Mouse (Mus musculus) forebrain, embryonic 10.5 days (tissue): ENCODE results near the gene Ctsh. TPM values are rescaled to one million over a fixed set of nuclear protein-coding genes. Genes with fewer than 3 reads are reported as not detected.
A peak's percentile ranks its signal among the peaks of the same experiment; 100 is the strongest.
"Not testable (repeated sequence)": the region's sequence is repeated elsewhere in the genome, so short reads cannot be mapped to it uniquely, and the experiment has no call there.

Experiments
- DNase-seq: peaks from one replicate; pipeline ENCODE4 v3.0.0-alpha.2; 2017; ENCODE audit warnings: low spot score; ENCODE audit errors: extremely low spot score
- H3K27ac ChIP-seq: fragments of 300-500 bp; sonication (generic); 2 replicates; pipeline ENCODE4 v1.5.1; 2016; ENCODE audit warnings: mild to moderate bottlenecking
- H3K27me3 ChIP-seq: fragments of 300-500 bp; sonication (generic); 2 replicates; pipeline ENCODE4 v1.6.1; 2016; ENCODE audit warnings: mild to moderate bottlenecking; ENCODE audit not compliant: poor library complexity, severe bottlenecking
- H3K36me3 ChIP-seq: fragments of 300-500 bp; sonication (generic); replicated peaks from 2 replicates; pipeline ENCODE4 v1.6.1; 2016; ENCODE audit warnings: mild to moderate bottlenecking, moderate library complexity
- H3K4me1 ChIP-seq: fragments of 300-500 bp; sonication (generic); 2 replicates; pipeline ENCODE4 v1.6.1; 2016
- H3K4me3 ChIP-seq: fragments of 300-500 bp; sonication (generic); 2 replicates; pipeline ENCODE4 v1.5.1; 2016; ENCODE audit warnings: mild to moderate bottlenecking, moderate library complexity
- H3K9me3 ChIP-seq: fragments of 300-500 bp; sonication (generic); 2 replicates; pipeline ENCODE4 v1.6.1; 2016; ENCODE audit warnings: mild to moderate bottlenecking, moderate library complexity
- WGBS: fragments of 180-500 bp; shearing (Covaris S2); methylation state at CpG from one replicate; pipeline ENCODE4 v1.1.7; 2016; 5-methylcytosine and 5-hydroxymethylcytosine counted together
- polyA plus RNA-seq: library from polyadenylated mRNA; unstranded; fragments of >200 nt; fragmentation: Nextera tagmentation; extraction: Ambion mirVana; gene quantifications from 2 replicates; pipeline ENCODE4 v1.2.1, GENCODE M21; 2016

Gene Ctsh
- polyA plus RNA-seq, 1 experiment from 2014 or later, result 6.0 TPM

DNA sequence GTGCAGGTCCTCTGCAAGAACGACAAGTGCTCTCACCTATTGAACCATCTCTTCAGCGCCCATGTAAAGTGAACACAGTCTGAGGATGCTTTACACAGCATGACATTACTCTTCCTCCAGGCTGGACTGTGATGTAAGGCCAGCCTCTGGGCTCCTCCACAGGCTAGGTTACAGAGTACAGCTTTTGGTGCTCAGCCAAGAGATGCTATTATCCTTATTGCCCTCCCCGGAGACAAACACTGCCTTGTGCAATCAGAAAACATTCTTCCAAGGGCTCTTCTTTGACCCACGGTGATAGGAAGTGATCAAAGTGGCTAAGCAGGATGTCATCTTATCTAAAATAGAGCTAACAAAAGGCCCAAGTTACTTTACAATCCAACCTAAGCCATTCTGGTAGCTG lies 15.4 kb upstream of the Ctsh start:
- WGBS, result 91% methylated on average over 4 of the region's 4 CpGs
- no peak for DNase-seq
- Histone ChIP-seq H3K4me3 (no peak overlapping the region), H3K9me3 (no peaks in the 10 kb centered on the region), H3K27me3 (no peaks in the 10 kb centered on the region), H3K27ac (no peak overlapping the region), H3K36me3 (no peaks in the 10 kb centered on the region), H3K4me1 (no peaks in the 10 kb centered on the region)

DNA sequence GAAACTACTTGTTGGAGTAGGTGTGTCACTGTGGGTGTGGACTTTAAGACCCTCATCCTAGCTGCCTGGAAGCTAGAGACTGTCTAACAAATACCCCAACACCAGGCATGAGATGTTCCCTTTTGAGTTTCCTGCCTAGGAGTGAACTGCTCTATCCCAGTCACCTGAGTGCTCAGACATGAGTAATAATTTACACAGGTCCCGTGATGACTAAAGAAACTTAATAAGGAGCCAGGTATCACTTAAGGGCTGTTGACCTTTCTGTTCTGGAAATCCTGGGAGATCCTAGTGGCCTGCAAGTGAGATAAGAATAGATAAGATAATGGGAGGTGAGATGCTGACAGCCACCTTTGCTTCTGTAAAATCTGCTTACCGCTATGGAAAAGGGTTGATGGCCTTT lies 13.0 kb upstream of the Ctsh start:
- 85% methylated on average over 2 of the region's 2 CpGs for WGBS
- Histone ChIP-seq H3K27ac (no peak overlapping the region), H3K4me3 (no peak overlapping the region), H3K36me3 (no peaks in the 10 kb centered on the region), H3K9me3 (no peaks in the 10 kb centered on the region), H3K4me1 (no peaks in the 10 kb centered on the region), H3K27me3 (no peaks in the 10 kb centered on the region)
- no peak for DNase-seq

- no peaks in the 10 kb centered on the region for H3K36me3 ChIP-seq
- H3K4me3 ChIP-seq, result no peak overlapping the region
- peaks cover 6% of the 10 kb centered on the region for H3K9me3 ChIP-seq
- H3K27ac ChIP-seq, result no peak overlapping the region
- DNase-seq, result no peak
- H3K27me3 ChIP-seq, result no peaks in the 10 kb centered on the region
- WGBS, result 95% methylated on average over 3 of the region's 3 CpGs
- H3K4me1 ChIP-seq, result no peaks in the 10 kb centered on the region
These were observed 12.4 kb upstream of the Ctsh start for GRCm38 (mm10) chr9:90041556-90041955.

GRCm38 (mm10) chr9:90042906-90043305 lies 11.0 kb upstream of the Ctsh start:
- not testable (repeated sequence) for DNase-seq, H3K27me3 ChIP-seq, H3K9me3 ChIP-seq, H3K4me1 ChIP-seq, H3K4me3 ChIP-seq, H3K36me3 ChIP-seq, H3K27ac ChIP-seq
- WGBS, result 94% methylated on average over 8 of the region's 8 CpGs

DNA sequence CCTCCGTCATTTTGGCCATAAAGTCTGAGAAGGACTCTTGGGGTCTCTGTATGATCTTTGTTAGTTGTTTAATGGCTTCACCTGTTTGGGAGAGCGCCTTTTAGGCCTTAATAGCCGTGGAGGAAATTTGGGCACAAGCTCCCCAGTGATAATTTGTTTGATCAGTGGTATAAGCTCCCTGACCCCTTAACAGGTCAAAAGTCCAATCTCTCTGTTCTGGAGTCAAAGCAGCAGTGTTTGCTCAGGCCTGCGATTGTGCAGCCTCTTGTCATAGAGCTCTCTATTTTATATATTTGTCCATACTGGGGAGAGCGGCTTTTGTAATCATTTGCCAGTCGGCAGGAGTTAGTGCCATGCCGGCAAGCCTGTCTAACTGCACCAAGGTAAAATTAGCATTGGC lies 8.8 kb upstream of the Ctsh start:
- H3K36me3 ChIP-seq, result no peaks in the 10 kb centered on the region
- no peak overlapping the region for H3K4me3 ChIP-seq
- no peak for DNase-seq
- 0 out of 2 replicates have a peak, but pooled peaks cover 5% of the 10 kb centered on the region for H3K4me1 ChIP-seq
- no peaks in the 10 kb centered on the region for H3K27me3 ChIP-seq
- H3K27ac ChIP-seq, result no peak overlapping the region
- peaks cover 8% of the 10 kb centered on the region for H3K9me3 ChIP-seq
- WGBS, result 94% methylated on average over 7 of the region's 7 CpGs

DNA sequence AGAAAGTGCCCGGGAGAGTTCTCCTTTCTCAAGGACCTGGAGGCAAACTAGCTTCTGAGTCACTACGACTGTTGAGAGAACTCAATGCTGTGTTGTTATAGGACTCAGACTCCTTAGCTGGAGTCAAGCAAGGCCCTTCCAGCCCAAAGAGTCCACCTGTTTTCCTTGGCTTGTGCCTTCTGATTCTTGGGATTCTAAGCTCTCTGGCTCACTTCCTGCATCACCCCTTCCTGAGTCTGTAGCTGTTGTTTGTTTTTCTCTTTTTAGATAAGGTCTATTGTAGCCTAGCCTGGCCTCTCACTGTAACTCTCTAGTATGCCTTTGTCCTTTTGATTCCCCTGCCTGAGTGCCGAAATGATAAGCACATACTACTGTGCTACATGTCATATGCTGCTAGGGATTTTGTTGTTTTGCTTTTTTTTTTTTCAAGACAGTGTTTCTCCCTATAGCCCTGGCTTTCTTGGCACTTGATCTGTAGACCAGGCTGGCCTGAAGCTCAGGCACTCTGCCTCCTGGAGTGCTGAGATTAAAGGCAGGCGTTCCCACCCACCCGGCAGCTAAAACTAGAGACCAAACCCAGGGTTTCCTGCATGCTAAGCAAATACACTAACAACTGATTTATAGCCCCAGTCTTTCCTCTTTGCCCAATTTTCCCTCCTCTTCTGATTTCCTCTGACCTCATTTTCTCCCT lies 5.9 kb upstream of the Ctsh start:
- WGBS, result 77% methylated on average over 5 of the region's 5 CpGs
- no peak for DNase-seq
- Histone ChIP-seq H3K4me3 (no peak overlapping the region), H3K9me3 (peaks cover 8% of the 10 kb centered on the region), H3K27me3 (no peaks in the 10 kb centered on the region), H3K27ac (no peak overlapping the region), H3K4me1 (0 out of 2 replicates have a peak, but pooled peaks cover 5% of the 10 kb centered on the region), H3K36me3 (no peaks in the 10 kb centered on the region)

GRCm38 (mm10) chr9:90054371-90055145 lies 606 bp downstream of the Ctsh start:
- Histone ChIP-seq H3K9me3 (no peaks in the 10 kb centered on the region), H3K4me3 (peak overlapping the region; percentile 61), H3K27me3 (peaks cover 16% of the 10 kb centered on the region), H3K27ac (peak overlapping the region; percentile 68), H3K4me1 (peaks cover 10% of the 10 kb centered on the region), H3K36me3 (no peaks in the 10 kb centered on the region)
- DNase-seq, result peak; percentile 63
- WGBS, result under 1% methylated on average over 37 of the region's 37 CpGs

DNA sequence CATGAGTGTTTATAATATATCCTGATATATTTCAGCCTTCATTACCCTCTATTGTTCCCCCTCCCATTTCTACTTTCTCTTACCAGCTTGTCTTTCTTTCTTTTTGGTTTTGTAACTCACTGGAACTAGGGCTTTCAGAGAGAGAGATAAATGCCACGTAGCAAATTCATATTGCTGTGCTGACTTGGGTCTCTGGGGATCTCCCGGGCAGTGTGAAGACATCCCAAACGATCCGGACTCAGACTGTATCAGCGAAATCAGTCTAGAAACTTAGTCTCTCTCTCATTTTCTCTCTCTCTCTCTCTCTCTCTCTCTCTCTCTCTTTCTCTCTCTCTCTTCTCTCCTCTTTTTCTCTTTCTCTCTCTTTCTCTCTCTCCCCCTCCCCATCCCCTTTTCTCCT lies 1.5 kb downstream of the Ctsh start:
- WGBS, result 67% methylated on average over 5 of the region's 5 CpGs
- Histone ChIP-seq H3K27me3 (peaks cover 16% of the 10 kb centered on the region), H3K4me3 (peak overlapping the region; percentile 61; the same call in 1 of the 2 replicates), H3K4me1 (peaks cover 10% of the 10 kb centered on the region), H3K9me3 (no peaks in the 10 kb centered on the region), H3K27ac (no peak overlapping the region), H3K36me3 (no peaks in the 10 kb centered on the region)
- no peak for DNase-seq

DNA sequence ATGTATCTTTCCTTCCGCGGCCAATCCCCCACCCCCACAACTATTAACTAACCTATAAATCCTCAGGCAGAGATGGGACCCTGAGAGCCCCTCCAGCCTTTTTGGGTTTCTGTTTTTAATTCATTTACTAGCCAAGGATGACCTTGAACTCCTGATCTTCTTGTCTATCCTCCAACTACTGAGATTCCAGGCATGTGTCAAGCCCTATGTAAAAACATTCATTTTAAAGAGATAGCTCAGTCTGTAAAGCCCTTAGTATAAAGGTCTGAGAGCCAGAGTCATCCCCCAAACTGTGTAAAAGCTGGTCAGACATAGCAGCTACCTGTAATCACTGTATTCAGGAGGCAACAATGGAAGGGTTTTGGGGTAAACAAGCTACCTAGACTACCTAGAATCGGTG lies 2.0 kb downstream of the Ctsh start:
- Histone ChIP-seq H3K36me3 (no peaks in the 10 kb centered on the region), H3K4me1 (peaks cover 10% of the 10 kb centered on the region), H3K4me3 (no peak overlapping the region), H3K27ac (no peak overlapping the region), H3K27me3 (peaks cover 16% of the 10 kb centered on the region), H3K9me3 (no peaks in the 10 kb centered on the region)
- no peak for DNase-seq
- WGBS, result 77% methylated on average over 3 of the region's 3 CpGs

DNA sequence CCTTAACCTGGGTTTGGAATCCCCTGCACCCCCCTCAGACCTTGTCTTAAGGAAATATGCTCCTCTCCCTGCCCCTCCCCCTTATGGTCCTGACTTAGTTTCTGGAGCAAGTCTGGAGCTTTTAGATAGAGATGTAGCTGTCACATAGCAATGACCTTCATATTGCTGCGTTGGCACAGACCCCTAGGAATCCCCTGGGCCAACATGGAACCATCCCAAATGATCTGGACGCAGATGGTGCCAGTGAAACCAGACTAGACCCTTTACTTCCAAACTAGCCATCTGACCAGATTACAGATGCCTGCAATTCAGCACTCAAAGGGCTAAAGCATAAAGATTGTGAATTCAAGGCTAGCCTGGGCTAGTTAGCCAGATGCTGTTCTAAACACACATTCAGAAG lies 2.8 kb downstream of the Ctsh start:
- H3K36me3 ChIP-seq, result no peaks in the 10 kb centered on the region
- no peak overlapping the region for H3K27ac ChIP-seq
- H3K27me3 ChIP-seq, result peaks cover 16% of the 10 kb centered on the region
- H3K4me1 ChIP-seq, result peaks cover 10% of the 10 kb centered on the region
- DNase-seq, result no peak
- 89% methylated on average over 2 of the region's 2 CpGs for WGBS
- no peaks in the 10 kb centered on the region for H3K9me3 ChIP-seq
- no peak overlapping the region for H3K4me3 ChIP-seq

GRCm38 (mm10) chr9:90059828-90060573 lies 6.0 kb downstream of the Ctsh start:
- H3K36me3 ChIP-seq, result no peaks in the 10 kb centered on the region
- DNase-seq, result no peak
- H3K27ac ChIP-seq, result no peak overlapping the region
- H3K4me1 ChIP-seq, result no peaks in the 10 kb centered on the region
- H3K9me3 ChIP-seq, result no peaks in the 10 kb centered on the region
- no peak overlapping the region for H3K4me3 ChIP-seq
- H3K27me3 ChIP-seq, result peaks cover 16% of the 10 kb centered on the region
- 91% methylated on average over 9 of the region's 9 CpGs for WGBS

DNA sequence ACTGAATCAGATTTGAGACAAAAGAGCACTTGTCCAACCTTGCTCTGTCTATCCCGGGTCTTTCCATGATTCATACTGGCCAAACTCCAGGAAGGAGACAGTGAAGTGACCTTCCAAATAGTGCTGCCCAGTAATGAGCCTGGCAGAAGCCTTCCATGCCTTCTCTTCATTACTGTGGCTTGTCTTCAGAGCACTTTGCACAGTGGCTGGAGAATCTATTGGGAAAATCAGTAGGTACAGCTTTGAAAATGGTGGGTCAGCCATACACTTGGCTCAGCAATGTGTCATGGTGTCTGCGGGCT lies 6.6 kb downstream of the Ctsh start:
- WGBS, result 90% methylated on average over 2 of the region's 2 CpGs
- H3K4me3 ChIP-seq, result no peak overlapping the region

GRCm38 (mm10) chr9:90060932-90061331 lies 7.0 kb downstream of the Ctsh start:
- not testable (repeated sequence) for H3K4me1 ChIP-seq, DNase-seq, H3K36me3 ChIP-seq, H3K27me3 ChIP-seq, H3K9me3 ChIP-seq, H3K4me3 ChIP-seq, H3K27ac ChIP-seq
- WGBS, result 91% methylated on average over 5 of the region's 5 CpGs

More for the DNA sequence above, 6.6 kb downstream of the Ctsh start:
- no peaks in the 10 kb centered on the region for H3K36me3 ChIP-seq
- DNase-seq, result no peak
- peaks cover 13% of the 10 kb centered on the region for H3K27me3 ChIP-seq
- H3K27ac ChIP-seq, result no peak overlapping the region
- no peaks in the 10 kb centered on the region for H3K4me1 ChIP-seq
- H3K9me3 ChIP-seq, result no peaks in the 10 kb centered on the region
